Mouse (Mus musculus) heart, embryonic 10.5 days (tissue): ENCODE data around the gene Erg28. TPM values are rescaled to one million over a fixed set of nuclear protein-coding genes. Genes with fewer than 3 reads are reported as not detected.

ENCODE experiments used
- polyA plus RNA-seq: library from polyadenylated mRNA; unstranded; fragments of >200 nt; fragmentation: Nextera tagmentation; extraction: Ambion mirVana; gene quantifications from 2 replicates; pipeline ENCODE4 v1.2.1, GENCODE M21; 2016

The Erg28 gene
- polyA plus RNA-seq, 1 experiment from 2014 or later: 114 TPM

Other genes with a start within 250 kb of the Erg28 start
- gene Jdp2, start 225.5 kb downstream of the Erg28 start, polyA plus RNA-seq: 0.63 and 0.68 TPM in 2 replicates
- gene Batf, start 137.9 kb downstream of the Erg28 start, polyA plus RNA-seq: 4.7 and 7.1 TPM in 2 replicates
- gene Flvcr2, start 78.0 kb downstream of the Erg28 start, polyA plus RNA-seq: 4.9 and 7.8 TPM in 2 replicates
- gene Ttll5, start 109 bp upstream of the Erg28 start, polyA plus RNA-seq: 14.9 and 18.1 TPM in 2 replicates